Mouse (Mus musculus) heart, adult 8-10 months (tissue): ENCODE measurements around the gene Ccdc27. TPM values are rescaled to one million over a fixed set of nuclear protein-coding genes. Genes with fewer than 3 reads are reported as not detected.

Experiments
- total RNA-seq, 4 experiments: library from RNA; stranded (reverse); gene quantifications; 2 replicates each; pipeline ENCODE4 v1.2.4; 2022

The Ccdc27 gene
- total RNA-seq, 4 experiments from 2014 or later, result not detected

Other genes with a start within 250 kb of the Ccdc27 start
- gene A430005L14Rik, start 85.4 kb downstream of the Ccdc27 start, total RNA-seq, result 10 to 100 TPM; 13.1 to 19.2 (median 14.2) TPM
- gene Dffb, start 67.6 kb downstream of the Ccdc27 start, total RNA-seq, result 1 to 10 TPM; 1.1 to 5.3 (median 2.0) TPM
- gene Cep104, start 67.5 kb downstream of the Ccdc27 start, total RNA-seq, result 10 to 100 TPM; 29.4 to 34.6 (median 32.1) TPM
- gene Lrrc47, start 30.9 kb downstream of the Ccdc27 start, total RNA-seq, result 10 to 100 TPM; 30.6 to 37.7 (median 32.4) TPM
- 1 to 10 TPM; 4.5 to 9.7 (median 6.5) TPM for gene Smim1, start 16.4 kb downstream of the Ccdc27 start, total RNA-seq
- not detected for gene Trp73, start 97.5 kb upstream of the Ccdc27 start, total RNA-seq
- 10 to 100 TPM; 11.9 to 14.6 (median 12.7) TPM for gene Wrap73, start 99.7 kb upstream of the Ccdc27 start, total RNA-seq
- 100 to 1,000 TPM; 125 to 142 (median 127) TPM for gene Tprgl, start 118.0 kb upstream of the Ccdc27 start, total RNA-seq
- gene Megf6, start 128.1 kb upstream of the Ccdc27 start, total RNA-seq, result 1 to 10 TPM; 6.6 to 9.5 (median 7.1) TPM